Mouse (Mus musculus) small intestine, adult 2 months (tissue): Measurements from ENCODE around the gene Slc2a4.

Source experiments
- CTCF ChIP-seq: fragments of 200-500 bp; IDR thresholded peaks from 2 replicates; pipeline ENCODE4 v1.5.1; 2012; ENCODE audit warnings: low read depth, mild to moderate bottlenecking, control low read depth, inconsistent platforms, low read length, moderate library complexity, mixed read lengths; ENCODE audit not compliant: insufficient replicate concordance, insufficient read length; ENCODE audit errors: extremely low read depth
- POLR2A ChIP-seq: fragments of 200-500 bp; IDR thresholded peaks from 2 replicates; pipeline ENCODE4 v1.6.1; 2012; ENCODE audit warnings: low read depth, mild to moderate bottlenecking, control low read depth, inconsistent platforms, low read length, moderate library complexity

GRCm38 (mm10) chr11:69953267-69953915, 5.4 kb upstream of the Slc2a4 start:
- TF ChIP-seq POLR2A (no peak), CTCF (no peak)
